Mouse (Mus musculus) Patski (cell line): Measurements from ENCODE around the gene Gm13694. TPM values are rescaled to one million over a fixed set of nuclear protein-coding genes. Genes with fewer than 3 reads are reported as not detected.
"Not testable (repeated sequence)": the region's sequence is repeated elsewhere in the genome, so short reads cannot be mapped to it uniquely, and the experiment has no call there.

Experiments
- ATAC-seq: fragments of 100-300 bp; one replicate; pipeline ENCODE4 v1.8.0; 2021
- CTCF ChIA-PET: fragments of 350-600 bp; sonication (Branson Sonifier 250); formaldehyde crosslinking; loops from one replicate; lab custom pipeline; 2022; ENCODE audit warnings: inconsistent platforms; lab: Charles Lee
- POLR2A ChIA-PET: fragments of 350-600 bp; sonication (Branson Sonifier 250); formaldehyde crosslinking; loops from one replicate; lab custom pipeline; 2022; ENCODE audit warnings: antibody characterized with exemption, inconsistent platforms; lab: Charles Lee
- DNase-seq: peaks from one replicate; pipeline ENCODE4 v3.0.0-alpha.2; 2011; ENCODE audit warnings: low read depth, low spot score
- H3K27me3 ChIP-seq: fragments of 371-371 bp; one replicate; pipeline ENCODE4 v1.5.1; 2021
- CTCF ChIP-seq: fragments of 100-300 bp; IDR thresholded peaks from one replicate; pipeline ENCODE4 v1.5.1; 2021
- in situ Hi-C: fragments of 300-500 bp; cut with MboI; formaldehyde crosslinking; loops from 3 replicates; pipeline ENCODE4 v1.11.1; 2018; ENCODE audit warnings: low pct_unique_long_range_greater_than_20kb, mixed read lengths
- polyA plus RNA-seq: library from polyadenylated mRNA; unstranded; gene quantifications from one replicate; pipeline ENCODE4 v1.2.3, GENCODE M21; 2021

Gm13694 gene
- polyA plus RNA-seq = 1.3 TPM

DNA sequence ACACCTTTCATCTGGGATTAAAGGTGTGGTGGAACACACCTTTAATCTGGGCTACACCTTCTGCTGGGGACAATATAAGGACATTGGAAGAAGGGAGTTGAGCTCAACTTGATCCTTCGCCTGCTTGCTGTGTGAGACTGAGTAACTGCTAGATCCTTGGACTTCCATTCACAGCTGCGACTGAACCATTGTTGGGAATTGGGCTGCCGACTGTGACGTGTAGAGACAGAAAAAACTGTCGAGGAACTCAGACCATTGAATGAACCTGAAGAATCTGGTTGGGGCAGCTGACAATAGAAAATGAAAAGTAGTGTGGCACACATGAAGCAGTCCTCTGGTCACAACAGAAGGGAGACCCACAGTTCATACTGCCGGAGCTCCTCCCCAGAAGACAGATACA is at the start of gene Gm13694:
TSS of gene Gm13694 (plus strand) at position 301 of the 400 bp plus-strand sequence.
- POLR2A ChIA-PET, CTCF ChIA-PET, ATAC-seq, in situ Hi-C loops, H3K27me3 ChIP-seq, DNase-seq: not testable (repeated sequence)

DNA sequence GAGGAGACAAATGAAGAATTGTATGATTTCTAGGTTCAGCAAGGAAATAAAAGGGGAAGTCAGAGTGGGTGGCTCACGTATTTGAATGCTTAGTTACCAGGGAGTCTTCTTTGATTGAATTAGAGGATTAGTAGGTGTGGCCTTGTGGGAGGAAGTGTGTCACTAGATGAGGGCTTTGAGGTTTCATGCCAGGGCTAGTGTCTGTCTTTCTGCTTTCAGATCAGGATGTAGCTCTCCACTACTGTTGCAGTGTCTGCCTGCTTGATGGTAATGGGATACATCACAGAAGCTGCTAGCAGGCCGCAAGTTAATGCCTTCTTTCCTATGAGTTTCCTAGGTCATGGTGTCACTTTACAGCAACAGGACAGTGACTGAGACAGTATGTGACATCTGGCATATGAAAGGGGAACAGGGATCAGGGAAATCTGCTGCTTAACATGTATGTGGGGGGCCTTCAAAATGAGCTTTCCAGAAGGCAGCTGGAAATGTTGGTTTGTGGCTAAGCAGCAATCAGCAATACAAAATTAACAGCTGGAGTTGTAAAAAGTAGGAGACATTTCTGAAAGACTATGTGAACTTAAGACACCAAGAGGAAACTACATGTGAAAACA is 49.1 kb upstream of the Gm13694 start:
- ATAC-seq (no peak), DNase-seq (no peak)
- POLR2A ChIA-PET = no interaction called here
- CTCF ChIA-PET = no interaction called here
- H3K27me3 ChIP-seq = peaks cover 38% of the 10 kb centered on the region
- TF ChIP-seq CTCF = no peak
- in situ Hi-C loops = no loop called here

DNA sequence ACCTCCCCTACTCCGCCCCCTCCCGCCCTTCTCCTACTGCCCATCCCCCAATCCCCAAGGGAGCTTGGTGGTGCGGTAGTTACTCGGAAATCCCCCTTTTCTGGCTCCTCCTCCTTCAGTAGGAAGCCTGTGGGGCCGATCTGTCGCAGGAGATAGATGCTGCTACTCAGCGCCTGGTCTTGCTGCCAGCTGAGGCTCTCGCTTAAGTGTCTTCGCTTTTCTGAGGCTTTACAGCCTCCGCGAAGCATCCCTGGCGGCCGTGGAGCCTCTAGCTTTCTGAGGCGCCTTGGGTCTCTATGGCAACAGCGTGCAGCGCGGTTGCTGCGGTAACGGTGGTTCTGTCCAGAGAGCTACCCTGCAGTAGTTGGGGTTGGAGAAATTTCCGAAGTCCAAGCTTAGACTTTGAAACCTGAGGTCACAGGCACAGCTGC is 37.8 kb upstream of the Gm13694 start, which contains the start of gene Zswim2:
TSS of gene Zswim2 (minus strand) at position 298 of the 431 bp plus-strand sequence.
- ChIA-PET POLR2A (no interaction called here), CTCF (no interaction called here)
- TF ChIP-seq CTCF = no peak
- H3K27me3 ChIP-seq = peaks cover 71% of the 10 kb centered on the region
- DNase-seq = no peak
- no peak for ATAC-seq
- in situ Hi-C loops = no loop called here

DNA sequence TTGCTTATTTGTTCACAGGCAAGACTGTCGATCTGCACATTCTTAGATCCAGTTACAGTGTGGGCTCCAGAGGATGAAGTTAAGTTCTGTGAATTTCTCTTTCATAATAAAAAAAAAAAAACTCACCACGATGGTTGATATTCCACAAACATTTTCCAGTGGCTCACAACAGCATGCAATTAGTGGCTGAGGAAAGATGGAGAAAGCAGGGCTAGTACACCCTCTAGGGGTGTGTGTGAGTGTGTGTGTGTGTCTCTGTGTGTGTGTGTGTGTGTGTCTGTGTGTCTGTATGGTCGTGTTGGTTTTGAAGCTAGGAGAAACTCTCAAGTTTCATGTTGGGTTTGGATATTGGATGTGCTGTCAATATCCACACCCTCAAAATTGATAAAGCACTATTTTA is 37.4 kb upstream of the Gm13694 start:
- POLR2A ChIA-PET = no interaction called here
- no peak for ATAC-seq
- TF ChIP-seq CTCF = peak; percentile 7

DNA sequence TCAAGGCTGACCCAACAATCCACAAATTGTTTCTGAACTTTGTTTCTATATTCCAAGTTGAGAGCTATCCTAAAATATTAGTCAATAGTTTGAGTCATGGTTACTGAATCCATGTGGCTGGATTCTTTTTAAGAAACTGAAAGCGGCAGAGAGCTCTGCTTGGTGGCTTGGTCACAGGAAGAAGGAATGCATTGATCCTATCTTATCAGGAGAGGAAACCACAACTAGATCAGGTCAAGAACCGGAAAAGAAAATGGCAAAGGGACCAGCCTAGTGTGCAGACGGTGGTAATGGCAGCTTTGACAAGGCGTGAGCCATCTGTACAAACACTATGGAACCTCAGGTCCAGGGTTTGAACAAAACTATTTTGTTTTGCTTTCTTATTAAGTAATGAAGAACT is 36.9 kb upstream of the Gm13694 start:
- ATAC-seq (no peak), DNase-seq (no peak)
- in situ Hi-C loops = no loop called here
- POLR2A ChIA-PET = no interaction called here
- peaks cover 71% of the 10 kb centered on the region for H3K27me3 ChIP-seq
- TF ChIP-seq CTCF = no peak
- CTCF ChIA-PET = no interaction called here

More for the DNA sequence above, 37.4 kb upstream of the Gm13694 start:
- DNase-seq = no peak
- peaks cover 71% of the 10 kb centered on the region for H3K27me3 ChIP-seq
- in situ Hi-C loops = no loop called here
- CTCF ChIA-PET = no interaction called here

DNA sequence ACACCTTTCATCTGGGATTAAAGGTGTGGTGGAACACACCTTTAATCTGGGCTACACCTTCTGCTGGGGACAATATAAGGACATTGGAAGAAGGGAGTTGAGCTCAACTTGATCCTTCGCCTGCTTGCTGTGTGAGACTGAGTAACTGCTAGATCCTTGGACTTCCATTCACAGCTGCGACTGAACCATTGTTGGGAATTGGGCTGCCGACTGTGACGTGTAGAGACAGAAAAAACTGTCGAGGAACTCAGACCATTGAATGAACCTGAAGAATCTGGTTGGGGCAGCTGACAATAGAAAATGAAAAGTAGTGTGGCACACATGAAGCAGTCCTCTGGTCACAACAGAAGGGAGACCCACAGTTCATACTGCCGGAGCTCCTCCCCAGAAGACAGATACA is 23.3 kb upstream of the Gm13694 start, which contains the start of gene Gm13698:
TSS of gene Gm13698 (plus strand) at position 301 of the 400 bp plus-strand sequence.
- POLR2A ChIA-PET, DNase-seq, ATAC-seq, in situ Hi-C loops, H3K27me3 ChIP-seq, CTCF ChIA-PET: not testable (repeated sequence)

DNA sequence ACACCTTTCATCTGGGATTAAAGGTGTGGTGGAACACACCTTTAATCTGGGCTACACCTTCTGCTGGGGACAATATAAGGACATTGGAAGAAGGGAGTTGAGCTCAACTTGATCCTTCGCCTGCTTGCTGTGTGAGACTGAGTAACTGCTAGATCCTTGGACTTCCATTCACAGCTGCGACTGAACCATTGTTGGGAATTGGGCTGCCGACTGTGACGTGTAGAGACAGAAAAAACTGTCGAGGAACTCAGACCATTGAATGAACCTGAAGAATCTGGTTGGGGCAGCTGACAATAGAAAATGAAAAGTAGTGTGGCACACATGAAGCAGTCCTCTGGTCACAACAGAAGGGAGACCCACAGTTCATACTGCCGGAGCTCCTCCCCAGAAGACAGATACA is 17.5 kb upstream of the Gm13694 start, which contains the start of gene Gm13693:
TSS of gene Gm13693 (plus strand) at position 301 of the 400 bp plus-strand sequence.
- POLR2A ChIA-PET, CTCF ChIA-PET, in situ Hi-C loops, H3K27me3 ChIP-seq, DNase-seq, ATAC-seq: not testable (repeated sequence)

DNA sequence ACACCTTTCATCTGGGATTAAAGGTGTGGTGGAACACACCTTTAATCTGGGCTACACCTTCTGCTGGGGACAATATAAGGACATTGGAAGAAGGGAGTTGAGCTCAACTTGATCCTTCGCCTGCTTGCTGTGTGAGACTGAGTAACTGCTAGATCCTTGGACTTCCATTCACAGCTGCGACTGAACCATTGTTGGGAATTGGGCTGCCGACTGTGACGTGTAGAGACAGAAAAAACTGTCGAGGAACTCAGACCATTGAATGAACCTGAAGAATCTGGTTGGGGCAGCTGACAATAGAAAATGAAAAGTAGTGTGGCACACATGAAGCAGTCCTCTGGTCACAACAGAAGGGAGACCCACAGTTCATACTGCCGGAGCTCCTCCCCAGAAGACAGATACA is 11.7 kb upstream of the Gm13694 start, which contains the start of gene Gm13695:
TSS of gene Gm13695 (plus strand) at position 301 of the 400 bp plus-strand sequence.
- CTCF ChIA-PET, ATAC-seq, in situ Hi-C loops: not testable (repeated sequence)

DNA sequence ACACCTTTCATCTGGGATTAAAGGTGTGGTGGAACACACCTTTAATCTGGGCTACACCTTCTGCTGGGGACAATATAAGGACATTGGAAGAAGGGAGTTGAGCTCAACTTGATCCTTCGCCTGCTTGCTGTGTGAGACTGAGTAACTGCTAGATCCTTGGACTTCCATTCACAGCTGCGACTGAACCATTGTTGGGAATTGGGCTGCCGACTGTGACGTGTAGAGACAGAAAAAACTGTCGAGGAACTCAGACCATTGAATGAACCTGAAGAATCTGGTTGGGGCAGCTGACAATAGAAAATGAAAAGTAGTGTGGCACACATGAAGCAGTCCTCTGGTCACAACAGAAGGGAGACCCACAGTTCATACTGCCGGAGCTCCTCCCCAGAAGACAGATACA is 5.9 kb upstream of the Gm13694 start, which contains the start of gene Gm13696:
TSS of gene Gm13696 (plus strand) at position 301 of the 400 bp plus-strand sequence.
- ATAC-seq, POLR2A ChIA-PET, CTCF ChIA-PET, in situ Hi-C loops, H3K27me3 ChIP-seq, DNase-seq: not testable (repeated sequence)

More for the DNA sequence above, 11.7 kb upstream of the Gm13694 start, which contains the start of gene Gm13695:
- POLR2A ChIA-PET, DNase-seq, H3K27me3 ChIP-seq: not testable (repeated sequence)

DNA sequence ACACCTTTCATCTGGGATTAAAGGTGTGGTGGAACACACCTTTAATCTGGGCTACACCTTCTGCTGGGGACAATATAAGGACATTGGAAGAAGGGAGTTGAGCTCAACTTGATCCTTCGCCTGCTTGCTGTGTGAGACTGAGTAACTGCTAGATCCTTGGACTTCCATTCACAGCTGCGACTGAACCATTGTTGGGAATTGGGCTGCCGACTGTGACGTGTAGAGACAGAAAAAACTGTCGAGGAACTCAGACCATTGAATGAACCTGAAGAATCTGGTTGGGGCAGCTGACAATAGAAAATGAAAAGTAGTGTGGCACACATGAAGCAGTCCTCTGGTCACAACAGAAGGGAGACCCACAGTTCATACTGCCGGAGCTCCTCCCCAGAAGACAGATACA is 5.7 kb downstream of the Gm13694 start, which contains the start of gene Gm13697:
TSS of gene Gm13697 (plus strand) at position 301 of the 400 bp plus-strand sequence.
- ATAC-seq, POLR2A ChIA-PET, in situ Hi-C loops, CTCF ChIA-PET, H3K27me3 ChIP-seq, DNase-seq: not testable (repeated sequence)

DNA sequence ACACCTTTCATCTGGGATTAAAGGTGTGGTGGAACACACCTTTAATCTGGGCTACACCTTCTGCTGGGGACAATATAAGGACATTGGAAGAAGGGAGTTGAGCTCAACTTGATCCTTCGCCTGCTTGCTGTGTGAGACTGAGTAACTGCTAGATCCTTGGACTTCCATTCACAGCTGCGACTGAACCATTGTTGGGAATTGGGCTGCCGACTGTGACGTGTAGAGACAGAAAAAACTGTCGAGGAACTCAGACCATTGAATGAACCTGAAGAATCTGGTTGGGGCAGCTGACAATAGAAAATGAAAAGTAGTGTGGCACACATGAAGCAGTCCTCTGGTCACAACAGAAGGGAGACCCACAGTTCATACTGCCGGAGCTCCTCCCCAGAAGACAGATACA is 11.5 kb downstream of the Gm13694 start, which contains the start of gene Gm13691:
TSS of gene Gm13691 (plus strand) at position 301 of the 400 bp plus-strand sequence.
- ATAC-seq, CTCF ChIA-PET, POLR2A ChIA-PET: not testable (repeated sequence)

More for the DNA sequence above, 11.5 kb downstream of the Gm13694 start, which contains the start of gene Gm13691:
- DNase-seq, in situ Hi-C loops, H3K27me3 ChIP-seq: not testable (repeated sequence)
